Mouse (Mus musculus) embryonic facial prominence, embryonic 11.5 days (tissue): ENCODE results near the gene Acmsd. TPM values are rescaled to one million over a fixed set of nuclear protein-coding genes. Genes with fewer than 3 reads are reported as not detected.

Experiments used
- ATAC-seq: fragments of 200-750 bp; cut with Nextera tagmentation; replicated peaks from 2 replicates; pipeline ENCODE4 v1.8.0; 2017; ENCODE audit warnings: low read depth; ENCODE audit not compliant: insufficient number of reproducible peaks, low FRiP score, low TSS enrichment
- DNase-seq: peaks from one replicate; pipeline ENCODE4 v3.0.0-alpha.2; 2015; ENCODE audit warnings: low spot score
- H3K27ac ChIP-seq: fragments of 300-500 bp; sonication (generic); replicated peaks from 2 replicates; pipeline ENCODE4 v1.5.1; 2014; ENCODE audit warnings: mild to moderate bottlenecking, low read depth, low read length, control low read depth
- H3K27me3 ChIP-seq: fragments of 300-500 bp; sonication (generic); 2 replicates; pipeline ENCODE4 v1.6.1; 2014; ENCODE audit warnings: mild to moderate bottlenecking, low read length, moderate library complexity, mixed read lengths; ENCODE audit not compliant: control insufficient read depth, insufficient read depth
- H3K36me3 ChIP-seq: fragments of 300-500 bp; sonication (generic); replicated peaks from 2 replicates; pipeline ENCODE4 v1.6.1; 2014; ENCODE audit warnings: low read depth, mild to moderate bottlenecking, low read length, moderate library complexity, mixed read lengths; ENCODE audit not compliant: control insufficient read depth, insufficient read depth
- H3K4me1 ChIP-seq: fragments of 300-500 bp; sonication (generic); 2 replicates; pipeline ENCODE4 v1.6.1; 2014; ENCODE audit warnings: low read length, mixed read lengths; ENCODE audit not compliant: control insufficient read depth, insufficient read depth
- H3K4me2 ChIP-seq: fragments of 300-500 bp; sonication (generic); 2 replicates; pipeline ENCODE4 v1.6.1; 2014; ENCODE audit warnings: low read depth, mild to moderate bottlenecking, control low read depth, low read length, moderate library complexity
- H3K4me3 ChIP-seq: fragments of 300-500 bp; sonication (generic); 2 replicates; pipeline ENCODE4 v1.5.1; 2014; ENCODE audit warnings: low read depth, low read length, control low read depth
- H3K9ac ChIP-seq: fragments of 300-500 bp; sonication (generic); replicated peaks from 2 replicates; pipeline ENCODE4 v1.6.1; 2014; ENCODE audit warnings: mild to moderate bottlenecking, control low read depth, low read length
- H3K9me3 ChIP-seq: fragments of 300-500 bp; sonication (generic); replicated peaks from 2 replicates; pipeline ENCODE4 v1.6.1; 2016; ENCODE audit warnings: mild to moderate bottlenecking, low read length, inconsistent platforms, mixed read lengths; ENCODE audit not compliant: control insufficient read depth
- WGBS: fragments of 180-500 bp; shearing (Covaris S2); extraction: QIAGEN DNeasy Blood & Tissue Kit; methylation state at CpG from one replicate; pipeline ENCODE4 v1.1.7; 2014; 5-methylcytosine and 5-hydroxymethylcytosine counted together
- polyA plus RNA-seq: library from polyadenylated mRNA; unstranded; fragments of >200 nt; fragmentation: Nextera tagmentation; extraction: Ambion mirVana; gene quantifications from 2 replicates; pipeline ENCODE4 v1.2.1, GENCODE M21; 2014

The Acmsd gene
- 0.32 and 0.49 TPM in 2 replicates for polyA plus RNA-seq

- ATAC-seq (no peak), DNase-seq (no peak)
- WGBS: 93% methylated on average over 4 of the region's 4 CpGs
- H3K36me3 ChIP-seq: no peaks in the 10 kb centered on the region
- no peak within 1 kb of the TSS for H3K9ac ChIP-seq
- H3K4me1 ChIP-seq: no peaks in the 10 kb centered on the region
- no peaks in the 10 kb centered on the region for H3K9me3 ChIP-seq
- no peak within 1 kb of the TSS for H3K27ac ChIP-seq
- H3K27me3 ChIP-seq: no peaks in the 10 kb centered on the region
- no peak within 1 kb of the TSS for H3K4me3 ChIP-seq
- no peak within 1 kb of the TSS for H3K4me2 ChIP-seq
Observed at GRCm38 (mm10) chr1:127729096-127729495, at the start of gene Acmsd. TSS of gene Acmsd (plus strand) at chr1:127729413.

- Histone ChIP-seq H3K36me3 (no peaks in the 10 kb centered on the region), H3K4me2 (no peak within 1 kb of the TSS), H3K9ac (no peak within 1 kb of the TSS), H3K4me3 (no peak within 1 kb of the TSS), H3K4me1 (peaks cover 12% of the 10 kb centered on the region), H3K9me3 (no peaks in the 10 kb centered on the region), H3K27me3 (peaks cover 44% of the 10 kb centered on the region), H3K27ac (no peak within 1 kb of the TSS)
- 14% methylated on average over 18 of the region's 18 CpGs for WGBS
- ATAC-seq (no peak), DNase-seq (peak; percentile 77)
Observed at GRCm38 (mm10) chr1:127679498-127680133, 49.6 kb upstream of the Acmsd start, which contains the start of gene Tmem163. TSS of gene Tmem163 (minus strand) at chr1:127679548.

GRCm38 (mm10) chr1:127696533-127696932, 32.7 kb upstream of the Acmsd start:
- ATAC-seq: no peak
- H3K27ac ChIP-seq: no peak overlapping the region
- 17% methylated on average over 2 of the region's 2 CpGs for WGBS

GRCm38 (mm10) chr1:127702187-127702586, 27.0 kb upstream of the Acmsd start:
- H3K4me2 ChIP-seq: no peak overlapping the region
- WGBS: 83% methylated on average over 1 of the region's 1 CpGs
- H3K4me3 ChIP-seq: no peak overlapping the region
- no peaks in the 10 kb centered on the region for H3K4me1 ChIP-seq
- no peaks in the 10 kb centered on the region for H3K27me3 ChIP-seq
- no peak overlapping the region for H3K9ac ChIP-seq
- ATAC-seq (no peak), DNase-seq (no peak)
- no peak overlapping the region for H3K27ac ChIP-seq
- H3K36me3 ChIP-seq: no peaks in the 10 kb centered on the region
- H3K9me3 ChIP-seq: no peaks in the 10 kb centered on the region

More at GRCm38 (mm10) chr1:127696533-127696932, 32.7 kb upstream of the Acmsd start:
- Histone ChIP-seq H3K4me2 (no peak overlapping the region), H3K4me1 (no peaks in the 10 kb centered on the region), H3K36me3 (no peaks in the 10 kb centered on the region), H3K9me3 (no peaks in the 10 kb centered on the region), H3K9ac (no peak overlapping the region), H3K27me3 (no peaks in the 10 kb centered on the region), H3K4me3 (no peak overlapping the region)
- DNase-seq: peak; percentile 45

GRCm38 (mm10) chr1:127706269-127706668, 22.9 kb upstream of the Acmsd start:
- Histone ChIP-seq H3K27ac (no peak overlapping the region), H3K9ac (no peak overlapping the region), H3K4me2 (no peak overlapping the region), H3K4me1 (no peaks in the 10 kb centered on the region), H3K4me3 (no peak overlapping the region), H3K36me3 (no peaks in the 10 kb centered on the region), H3K9me3 (no peaks in the 10 kb centered on the region), H3K27me3 (no peaks in the 10 kb centered on the region)
- 75% methylated on average over 5 of the region's 5 CpGs for WGBS
- DNase-seq (no peak), ATAC-seq (no peak)

GRCm38 (mm10) chr1:127716441-127716840, 12.8 kb upstream of the Acmsd start:
- Histone ChIP-seq H3K9me3 (no peaks in the 10 kb centered on the region), H3K4me3 (no peak overlapping the region), H3K36me3 (no peaks in the 10 kb centered on the region), H3K4me1 (no peaks in the 10 kb centered on the region), H3K9ac (no peak overlapping the region), H3K27me3 (no peaks in the 10 kb centered on the region), H3K27ac (no peak overlapping the region), H3K4me2 (no peak overlapping the region)
- DNase-seq (no peak), ATAC-seq (no peak)
- 92% methylated on average over 8 of the region's 8 CpGs for WGBS

- H3K4me1 ChIP-seq: no peaks in the 10 kb centered on the region
- ATAC-seq (no peak), DNase-seq (no peak)
- H3K4me2 ChIP-seq: no peak overlapping the region
- no peak overlapping the region for H3K27ac ChIP-seq
- H3K36me3 ChIP-seq: no peaks in the 10 kb centered on the region
- WGBS: 82% methylated on average over 1 of the region's 1 CpGs
- H3K27me3 ChIP-seq: no peaks in the 10 kb centered on the region
- H3K9ac ChIP-seq: no peak overlapping the region
- H3K9me3 ChIP-seq: no peaks in the 10 kb centered on the region
- no peak overlapping the region for H3K4me3 ChIP-seq
Observed at GRCm38 (mm10) chr1:127718290-127718689, 10.9 kb upstream of the Acmsd start.

- no peak overlapping the region for H3K9ac ChIP-seq
- H3K36me3 ChIP-seq: no peaks in the 10 kb centered on the region
- no peaks in the 10 kb centered on the region for H3K27me3 ChIP-seq
- H3K4me2 ChIP-seq: no peak overlapping the region
- WGBS: 69% methylated on average over 2 of the region's 2 CpGs
- no peak overlapping the region for H3K27ac ChIP-seq
- H3K4me1 ChIP-seq: no peaks in the 10 kb centered on the region
- no peaks in the 10 kb centered on the region for H3K9me3 ChIP-seq
- no peak overlapping the region for H3K4me3 ChIP-seq
- DNase-seq (no peak), ATAC-seq (no peak)
Observed at GRCm38 (mm10) chr1:127723596-127723995, 5.6 kb upstream of the Acmsd start.
